Mouse (Mus musculus) heart, postnatal 0 days (tissue): ENCODE data around the gene Zdhhc8.

Experiments used
- CTCF ChIP-seq: IDR thresholded peaks from 2 replicates; pipeline ENCODE4 v1.5.1; 2016; ENCODE audit warnings: antibody characterized with exemption, control low read depth, low read depth
- EP300 ChIP-seq: IDR thresholded peaks from 2 replicates; pipeline ENCODE4 v1.6.1; 2016; ENCODE audit warnings: antibody characterized with exemption, low read depth

- TF ChIP-seq CTCF (no peak), EP300 (no peak)
These were observed 6.1 kb downstream of the Zdhhc8 start for GRCm38 (mm10) chr16:18228856-18229255.
